Mouse (Mus musculus) frontal cortex, adult (tissue): ENCODE measurements at regions not wholly inside any gene's neighbourhood (a gene's known extent, or its start where the extent isn't known, plus 50 kb on each side); places are given as distances from the start of the nearest gene placed in this dataset.

Experiments used
- ATAC-seq: cut with Nextera tagmentation; 2 replicates; pipeline ENCODE4 v1.9.2; 2017; ENCODE audit warnings: mild to moderate bottlenecking, moderate library complexity, mixed read lengths; ENCODE audit not compliant: low TSS enrichment

DNA sequence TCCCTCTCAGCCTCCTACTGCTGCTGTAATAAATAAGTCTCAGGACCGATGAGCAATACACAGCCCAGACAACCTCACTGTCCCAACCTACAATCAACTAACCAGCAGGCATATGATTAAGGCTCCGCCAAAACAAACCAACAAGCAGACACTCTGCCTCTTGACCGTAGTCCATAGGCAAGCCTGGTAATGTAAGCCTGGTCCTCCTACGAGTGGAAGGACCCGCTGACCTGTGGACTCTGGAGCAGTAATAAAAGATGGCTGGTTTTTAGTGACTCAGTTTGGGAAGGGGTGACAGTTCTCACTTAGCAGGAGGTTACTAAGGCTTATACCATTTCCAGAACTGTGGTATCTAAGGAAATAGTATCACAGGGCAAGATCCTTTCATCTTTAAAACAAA lies 53.4 kb downstream of the Gm47996 start:
- no peak for ATAC-seq

DNA sequence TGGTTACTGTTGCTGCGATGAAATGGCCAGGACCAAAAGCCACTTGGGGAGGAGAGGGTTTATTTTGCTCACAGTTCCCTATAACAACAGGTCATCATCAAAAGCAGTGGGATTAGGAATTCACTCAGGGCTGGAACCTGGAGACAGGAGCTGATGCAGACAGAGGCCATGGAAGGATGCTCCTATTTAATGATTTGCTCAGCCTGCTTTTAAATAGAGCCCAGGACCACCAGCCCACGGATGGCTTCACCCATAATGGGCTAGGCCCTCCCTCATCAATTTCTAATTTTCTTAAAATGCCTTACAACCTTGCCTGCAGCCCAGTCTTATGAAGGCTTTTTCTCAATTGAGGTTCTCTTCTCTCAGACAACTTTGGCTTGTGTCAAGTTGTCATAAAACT lies 53.9 kb downstream of the Gm47996 start:
- ATAC-seq, result no peak

DNA sequence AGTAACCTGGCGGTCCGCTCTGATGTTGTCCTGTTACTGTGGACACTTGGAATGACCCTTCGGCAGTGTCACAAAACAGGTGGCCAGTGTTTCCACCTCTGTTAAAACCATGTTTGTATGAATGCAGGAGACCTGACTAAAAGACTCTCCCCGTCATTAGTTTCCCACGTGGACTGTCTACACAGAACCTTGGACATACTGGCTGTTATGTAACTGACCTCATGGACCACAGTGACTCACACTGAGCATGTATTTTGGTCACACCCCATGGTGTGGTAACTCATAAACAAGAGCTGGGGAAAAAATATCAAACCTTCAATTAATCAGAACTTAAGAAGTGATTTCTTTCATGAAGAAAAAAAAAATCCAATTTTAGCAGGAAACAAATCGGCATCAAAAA lies 54.9 kb downstream of the Gm47996 start:
- ATAC-seq, result no peak

DNA sequence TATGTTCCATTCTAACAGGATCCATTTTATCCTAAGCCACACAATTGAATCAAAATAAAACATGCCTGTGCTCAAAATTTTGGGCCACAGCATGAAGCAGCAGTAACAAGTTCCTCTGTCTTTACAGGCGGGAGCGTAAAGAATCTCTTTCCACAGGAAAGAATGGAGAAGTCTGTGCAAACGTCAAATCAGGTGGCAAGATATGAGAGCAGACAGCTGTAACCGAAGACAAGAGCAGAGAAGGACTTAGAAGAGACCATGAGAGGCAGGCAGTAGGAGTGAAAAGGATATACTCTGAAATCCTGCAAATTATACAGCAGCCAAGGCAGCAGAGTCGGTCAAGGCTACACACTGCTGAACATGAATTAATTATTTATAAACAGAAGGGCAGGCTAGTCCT lies 55.7 kb downstream of the Gm47996 start:
- ATAC-seq, result no peak

DNA sequence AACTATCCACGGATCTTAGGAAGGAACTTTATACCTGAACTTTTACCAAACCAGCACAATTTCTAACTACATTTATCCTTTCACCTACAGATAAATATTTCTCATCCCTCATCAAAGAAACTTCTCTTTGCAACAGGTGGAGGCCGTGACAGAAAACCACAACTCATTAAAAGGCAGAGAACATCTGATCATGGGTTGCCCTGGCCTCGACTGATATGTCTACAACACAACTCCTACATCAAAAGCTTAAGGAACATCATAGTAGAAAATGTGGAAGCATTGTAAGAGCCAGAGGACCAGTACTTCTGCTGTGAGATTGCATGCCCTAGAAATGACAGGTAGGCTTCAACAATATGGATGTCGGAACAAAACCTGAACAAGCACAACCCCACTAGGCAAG lies 56.8 kb downstream of the Gm47996 start:
- ATAC-seq, result no peak

DNA sequence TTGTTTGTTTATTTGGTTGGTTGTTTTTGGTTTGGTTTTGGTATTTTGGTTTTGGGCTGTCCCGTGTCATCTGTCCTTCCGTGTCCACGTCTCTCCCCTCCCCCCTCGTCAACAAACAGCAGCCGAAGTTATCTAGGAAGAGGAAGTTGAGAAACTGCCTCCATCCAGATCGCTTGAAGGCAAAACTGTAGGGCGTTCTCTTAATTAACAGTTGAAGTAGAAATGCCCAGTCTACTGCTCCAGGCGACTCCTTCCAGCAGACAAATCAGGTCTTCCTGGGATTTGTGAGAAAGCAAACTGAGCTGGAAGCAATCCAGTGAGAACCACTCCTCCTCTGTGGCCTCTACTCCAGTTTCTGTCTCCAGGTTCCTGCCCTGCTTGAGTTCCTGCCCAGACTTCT lies 60.8 kb downstream of the Gm47996 start:
- no peak for ATAC-seq

DNA sequence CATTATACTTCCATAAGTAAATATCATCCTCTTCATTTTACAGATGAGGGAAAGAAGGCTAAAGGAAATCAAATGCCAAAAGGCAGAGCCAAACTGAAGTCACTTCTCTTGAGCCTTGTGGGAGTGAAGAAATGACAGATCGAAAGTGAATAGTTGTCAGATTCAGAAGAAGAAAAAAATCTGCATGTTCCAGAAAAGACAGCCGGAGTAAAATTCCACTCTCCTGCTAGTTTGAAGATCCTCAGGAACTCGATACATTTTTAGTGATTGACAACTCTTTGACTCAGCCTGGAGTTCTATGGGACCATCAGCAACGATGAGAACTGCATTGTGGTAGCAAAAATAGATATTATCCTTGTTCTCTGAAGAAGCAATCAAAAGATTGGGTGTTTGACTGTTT lies 64.4 kb downstream of the Gm47996 start:
- peak; percentile 38 for ATAC-seq

DNA sequence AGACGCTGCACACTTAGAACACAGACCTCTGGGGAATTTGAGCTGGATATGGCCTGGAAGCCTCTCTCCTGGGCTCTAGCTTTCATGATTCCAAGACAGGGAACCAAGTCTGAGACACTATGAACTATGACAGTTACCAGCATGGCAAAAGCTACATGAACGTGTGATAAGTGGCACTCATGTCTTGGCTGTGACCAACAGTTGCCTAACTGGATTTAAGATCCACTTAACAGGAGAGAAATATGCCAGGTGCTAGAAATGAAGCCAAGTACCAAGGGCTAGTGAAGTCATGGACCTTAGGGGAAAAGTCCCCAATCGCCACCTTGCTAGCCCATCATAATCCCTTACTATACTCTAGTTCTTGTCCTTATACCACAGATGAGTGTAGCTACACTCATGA lies 65.7 kb downstream of the Gm47996 start:
- no peak for ATAC-seq

DNA sequence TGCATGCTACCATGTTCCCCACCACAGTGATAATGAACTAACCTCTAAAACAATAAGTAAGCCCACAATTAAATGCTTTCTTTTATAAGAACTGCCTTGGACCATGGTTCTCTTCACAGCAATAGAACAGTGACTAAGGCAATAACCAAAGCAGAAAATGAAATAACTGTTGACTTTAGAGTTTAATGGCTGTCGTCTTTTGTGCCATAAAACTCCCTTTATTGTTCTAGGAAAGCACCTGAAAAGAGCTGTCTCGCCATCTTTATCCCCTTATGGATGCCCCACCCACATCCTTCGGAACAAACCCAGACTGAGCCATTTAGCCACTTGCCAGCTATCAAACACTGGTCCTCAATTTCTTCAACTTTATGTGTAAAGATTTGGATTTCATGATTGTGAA lies 64.3 kb upstream of the Ivns1abp start:
- no peak for ATAC-seq

DNA sequence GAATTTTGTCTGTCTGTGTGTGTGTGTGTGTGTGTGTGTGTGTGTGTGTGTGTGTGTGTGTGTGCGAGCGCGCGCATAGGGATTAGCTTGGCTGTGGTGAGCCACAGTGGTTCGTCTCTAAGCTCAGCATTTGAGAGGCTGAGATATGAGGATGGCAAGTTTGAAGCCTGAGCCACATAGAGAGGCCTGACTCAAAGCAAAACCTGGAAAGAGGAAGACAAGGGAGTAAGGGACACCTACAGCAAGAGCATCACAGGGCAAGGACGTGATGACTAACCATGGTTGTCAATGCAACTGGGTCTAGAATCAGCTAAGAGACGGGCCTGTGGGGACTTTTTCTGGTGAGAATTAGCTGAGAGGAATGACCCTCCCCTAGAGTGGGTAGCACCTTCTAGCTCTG lies 59.2 kb upstream of the Ivns1abp start:
- no peak for ATAC-seq

DNA sequence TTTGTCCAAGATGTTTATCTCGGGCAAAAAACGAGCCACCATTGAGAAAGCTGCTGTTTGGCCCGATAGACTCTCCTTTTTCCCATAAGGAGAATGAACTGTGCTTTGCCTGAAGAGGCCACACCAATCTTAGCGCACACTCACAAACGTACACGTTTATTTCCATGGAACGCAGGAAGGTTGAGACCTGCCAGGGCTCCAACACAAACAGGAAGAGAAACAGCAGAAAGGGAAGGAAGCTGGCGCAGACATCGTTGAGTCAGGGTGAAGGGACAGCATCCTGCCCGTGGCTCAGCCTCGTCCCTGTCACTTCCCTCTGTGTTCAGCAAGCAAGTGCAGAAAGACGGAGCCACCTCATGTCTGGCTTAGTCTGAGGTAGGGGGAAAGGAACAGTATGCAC lies 56.8 kb upstream of the Ivns1abp start:
- ATAC-seq, result peak; percentile 71

DNA sequence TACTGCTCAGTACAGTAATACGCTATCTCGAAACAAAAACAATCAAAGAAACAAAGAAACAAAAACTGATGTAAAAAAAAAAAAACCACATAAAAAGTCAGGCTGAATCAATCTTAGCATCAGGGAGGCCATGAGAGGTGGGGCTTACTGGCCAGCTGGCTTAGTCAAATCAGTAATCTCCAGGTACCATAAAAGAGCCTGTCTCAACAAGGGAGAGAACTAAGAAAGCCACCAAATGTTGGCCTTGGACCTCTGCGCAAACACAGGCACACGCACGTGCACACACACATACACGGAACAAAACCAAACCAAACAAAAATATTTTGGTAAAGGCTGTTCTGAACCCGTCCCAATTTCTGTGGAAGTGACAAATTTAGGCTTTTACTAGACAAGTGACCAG lies 55.2 kb upstream of the Ivns1abp start:
- no peak for ATAC-seq

DNA sequence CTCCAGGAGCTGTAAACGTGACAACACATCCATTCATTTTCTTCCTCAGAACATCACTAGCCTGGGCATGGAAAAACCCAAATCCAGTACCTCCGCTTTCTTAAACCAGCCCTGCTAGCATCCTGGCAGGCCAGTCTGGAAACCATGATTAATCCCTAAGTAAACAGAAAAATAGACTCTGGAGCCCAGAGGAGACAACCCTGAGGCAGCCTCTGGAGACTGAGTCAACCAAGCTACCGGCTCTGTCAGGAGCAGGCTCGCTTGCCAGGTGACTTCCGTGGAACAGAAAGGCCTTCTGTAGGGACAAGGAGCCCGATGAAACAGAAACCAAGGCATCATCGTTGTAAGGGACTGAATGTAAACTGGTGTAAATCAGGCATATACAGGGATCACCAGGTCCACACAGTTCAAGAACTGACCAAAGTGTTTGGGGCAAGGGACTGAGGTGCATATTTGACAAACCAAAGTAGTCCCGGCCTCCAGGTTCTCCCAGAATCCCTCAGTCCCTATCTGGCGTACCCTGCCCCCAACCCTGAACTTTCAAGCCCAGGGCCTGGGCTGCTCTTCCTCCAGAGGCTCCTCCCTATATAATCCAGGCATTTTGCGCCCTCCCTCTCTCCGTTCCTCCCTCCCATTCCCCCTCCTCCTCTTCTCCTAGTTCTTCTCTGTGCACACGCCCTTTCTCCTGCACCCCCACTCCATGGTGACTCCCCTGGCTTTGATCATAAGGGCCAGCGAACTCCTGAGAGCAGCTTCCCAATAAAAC lies 54.6 kb upstream of the Ivns1abp start:
- no peak for ATAC-seq

DNA sequence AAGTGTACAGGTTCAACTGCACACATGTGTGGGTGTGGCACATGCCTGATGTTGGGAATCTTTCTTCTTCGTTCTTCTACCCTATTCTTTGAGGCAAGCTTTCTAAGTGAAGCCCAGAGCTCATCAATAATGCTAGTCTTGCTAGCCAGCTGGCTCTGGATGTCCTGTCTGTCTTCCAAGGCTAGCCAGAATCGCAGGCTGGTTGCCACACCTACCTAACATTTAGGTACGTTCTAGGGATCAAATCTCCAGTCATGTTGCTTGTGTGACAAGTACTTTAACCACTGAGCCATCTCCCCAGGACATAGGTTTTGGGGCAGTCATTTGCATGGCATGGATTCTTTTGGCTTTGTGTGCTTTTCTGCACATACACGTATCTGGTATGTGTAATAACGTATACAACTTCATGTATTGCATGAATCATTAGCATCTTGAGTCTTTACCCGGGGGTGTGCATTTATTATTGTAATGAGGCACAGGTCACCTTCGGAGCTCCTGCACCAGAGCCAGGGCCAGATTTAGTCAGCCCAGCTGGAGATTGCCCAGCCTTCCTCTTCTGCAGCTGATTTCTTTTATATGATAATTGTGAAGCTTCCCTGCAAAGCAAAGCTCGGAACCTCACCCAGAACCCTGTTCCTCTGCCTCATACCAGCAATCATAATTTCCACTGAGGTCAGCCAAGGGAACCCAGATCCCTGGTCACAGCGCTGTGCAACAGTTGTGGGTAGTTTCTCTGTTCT lies 50.8 kb upstream of the Ivns1abp start:
- 0 out of 2 replicates have a peak, but pooled peaks have one; percentile 31 for ATAC-seq
